Mouse (Mus musculus) layer of hippocampus, adult 9-10 months (tissue): Measurements from ENCODE around the gene Sept10.

ENCODE experiments used
- DNase-seq: peaks from one replicate; pipeline ENCODE4 v3.0.0; 2022; ENCODE audit warnings: low spot score

The Sept10 gene

DNA sequence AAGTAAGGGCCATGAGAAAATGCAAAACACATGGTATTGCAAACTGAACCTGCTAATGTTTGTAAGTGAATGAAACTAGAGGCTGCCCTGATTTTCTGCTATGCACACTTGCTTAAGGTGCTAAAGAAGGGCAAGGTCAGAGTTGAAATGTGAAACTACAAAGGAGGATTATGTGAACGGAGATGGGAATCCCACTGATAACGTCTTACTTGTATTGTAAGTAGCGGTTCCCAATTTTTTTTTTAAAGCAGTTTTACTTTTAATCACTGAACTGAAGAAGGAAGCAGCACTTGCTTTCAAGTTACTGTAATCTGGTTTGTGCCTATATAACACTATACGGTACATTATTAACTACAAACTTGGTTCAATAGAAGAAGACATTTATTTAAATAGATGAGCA, 2.2 kb upstream of the Sept10 start:
- no peak for DNase-seq

- DNase-seq: no peak
Observed at GRCm38 (mm10) chr10:59223301-59223700, 1.7 kb upstream of the Sept10 start.

DNA sequence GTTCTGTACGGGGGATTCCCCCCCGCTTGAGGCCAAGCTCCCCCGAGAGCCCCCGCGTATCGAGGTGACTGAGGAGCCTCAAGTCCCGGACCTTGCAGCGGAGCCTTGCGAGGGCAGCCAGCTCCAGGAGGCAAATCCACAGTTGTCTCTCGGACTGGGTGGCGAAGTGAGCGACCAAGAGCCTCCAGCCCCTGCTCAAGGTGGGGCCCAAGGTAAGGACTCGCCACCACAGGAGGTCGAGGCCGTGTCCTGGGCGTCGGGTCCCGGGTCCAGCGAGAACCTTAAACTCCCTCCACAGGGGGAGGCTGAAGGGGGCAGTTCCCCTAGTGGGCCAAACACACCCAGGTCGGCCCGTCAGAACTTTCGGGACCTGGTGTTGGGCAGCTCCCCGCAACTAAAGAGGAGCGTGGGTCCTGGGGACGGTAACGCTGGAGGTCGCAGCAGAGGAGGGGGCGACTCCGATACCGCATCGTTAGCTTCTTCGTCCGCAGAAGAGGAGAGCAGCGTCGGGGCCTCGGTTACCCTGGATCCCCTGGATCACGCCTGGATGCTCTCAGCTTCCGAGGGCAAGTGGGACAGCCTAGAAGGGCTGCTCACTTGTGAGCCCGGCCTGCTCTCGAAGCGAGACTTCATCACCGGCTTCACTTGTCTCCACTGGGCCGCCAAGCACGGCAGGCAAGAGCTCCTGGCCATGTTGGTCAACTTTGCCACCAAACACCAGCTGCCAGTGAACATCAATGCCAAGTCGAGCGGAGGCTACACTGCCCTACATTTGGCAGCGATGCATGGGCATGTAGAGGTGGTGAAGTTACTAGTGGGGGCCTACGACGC, 839 bp upstream of the Sept10 start:
- DNase-seq: no peak

DNA sequence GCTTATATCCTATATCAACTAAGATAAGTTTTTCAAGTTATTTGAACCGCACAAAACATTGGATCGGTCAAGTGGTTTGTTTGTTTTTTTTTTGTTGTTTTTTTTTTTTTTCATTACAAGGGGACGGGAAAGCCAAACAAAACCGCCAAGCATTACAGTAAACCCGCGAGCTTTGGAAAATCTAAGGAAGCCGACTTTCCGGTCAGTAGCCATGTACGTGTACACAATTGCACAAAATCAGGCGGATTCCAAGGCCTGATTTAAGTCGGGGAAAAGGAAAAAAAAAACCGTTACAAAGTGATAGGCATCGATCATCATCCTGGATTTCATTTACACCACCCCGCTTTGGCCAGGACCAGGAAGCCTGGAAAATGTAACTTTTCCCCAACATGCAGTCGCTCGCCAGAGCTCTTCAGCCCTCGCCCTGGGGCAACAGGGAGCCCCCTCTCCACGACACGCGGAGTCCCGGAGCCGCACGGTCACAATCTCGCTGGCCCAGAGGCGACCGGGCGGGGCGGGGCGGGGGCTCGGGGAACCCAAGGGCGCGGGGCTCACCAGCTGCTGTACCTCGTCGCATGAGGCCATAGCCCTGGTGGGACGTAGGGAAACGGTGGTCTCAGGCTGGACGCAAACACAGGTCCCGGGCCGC, 699 bp downstream of the Sept10 start:
- no peak for DNase-seq

GRCm38 (mm10) chr10:59200011-59200410, 21.6 kb downstream of the Sept10 start:
- no peak for DNase-seq

- DNase-seq: no peak
Observed at GRCm38 (mm10) chr10:59196763-59197162, 24.9 kb downstream of the Sept10 start.

DNA sequence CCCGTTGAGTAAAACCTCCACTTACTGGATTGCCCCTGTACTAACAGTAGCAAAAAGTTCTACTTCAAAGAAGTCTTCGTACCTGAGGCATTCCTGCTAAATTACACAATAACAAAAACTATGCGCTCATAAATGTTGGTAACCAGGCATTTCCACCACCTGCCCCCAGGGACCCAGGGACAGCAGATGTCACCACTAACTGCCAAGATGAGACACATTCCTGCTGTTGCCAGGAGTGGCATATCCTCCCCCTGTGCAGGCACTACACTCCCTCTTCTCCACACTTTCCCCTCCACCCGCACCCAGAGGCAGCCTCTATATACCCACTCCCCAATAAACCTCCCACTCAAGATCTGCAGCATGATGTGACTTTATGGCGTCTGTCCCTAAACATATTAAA, 26.8 kb downstream of the Sept10 start:
- DNase-seq: no peak

DNA sequence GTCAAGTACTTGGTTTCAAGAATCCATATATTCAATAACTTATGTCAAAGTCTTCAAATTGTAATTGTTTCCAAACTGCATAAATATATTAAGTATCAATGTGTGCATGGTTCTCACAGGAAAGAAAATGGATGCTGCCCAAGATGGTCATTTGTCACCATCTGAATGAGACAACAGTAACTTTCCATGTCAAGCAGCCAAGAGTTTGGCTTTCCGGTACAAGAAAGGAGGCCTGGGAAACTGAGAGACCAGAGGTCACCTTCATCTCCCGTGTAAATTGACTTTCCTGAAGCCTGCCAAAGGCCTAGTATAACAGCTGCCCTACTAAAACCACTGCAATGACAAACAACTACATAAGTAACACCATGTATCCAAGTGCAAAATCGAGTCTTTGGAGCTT, 39.3 kb downstream of the Sept10 start:
- DNase-seq: no peak

DNA sequence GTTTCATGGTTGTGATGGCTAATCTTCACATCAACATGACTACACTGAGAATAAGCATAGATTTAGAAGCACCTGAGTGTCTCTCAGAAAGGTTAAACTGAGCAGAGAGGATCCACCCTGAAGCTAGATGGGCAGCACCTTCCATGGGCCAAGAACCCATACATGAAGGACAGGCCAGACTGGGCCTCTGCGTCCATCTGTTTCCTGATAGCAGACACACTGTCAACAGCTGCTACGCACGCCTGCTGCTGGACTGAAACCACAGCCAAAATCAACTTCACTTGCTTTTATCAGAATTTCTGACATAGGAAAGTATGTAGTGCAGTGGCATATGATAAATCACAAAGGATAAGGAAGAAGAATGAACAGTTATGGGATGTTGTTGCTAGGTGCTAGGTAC, 42.0 kb downstream of the Sept10 start:
- no peak for DNase-seq

- no peak for DNase-seq
Observed at GRCm38 (mm10) chr10:59172539-59172938, 49.1 kb downstream of the Sept10 start.

GRCm38 (mm10) chr10:59171042-59171441, 50.6 kb downstream of the Sept10 start:
- DNase-seq: no peak

DNA sequence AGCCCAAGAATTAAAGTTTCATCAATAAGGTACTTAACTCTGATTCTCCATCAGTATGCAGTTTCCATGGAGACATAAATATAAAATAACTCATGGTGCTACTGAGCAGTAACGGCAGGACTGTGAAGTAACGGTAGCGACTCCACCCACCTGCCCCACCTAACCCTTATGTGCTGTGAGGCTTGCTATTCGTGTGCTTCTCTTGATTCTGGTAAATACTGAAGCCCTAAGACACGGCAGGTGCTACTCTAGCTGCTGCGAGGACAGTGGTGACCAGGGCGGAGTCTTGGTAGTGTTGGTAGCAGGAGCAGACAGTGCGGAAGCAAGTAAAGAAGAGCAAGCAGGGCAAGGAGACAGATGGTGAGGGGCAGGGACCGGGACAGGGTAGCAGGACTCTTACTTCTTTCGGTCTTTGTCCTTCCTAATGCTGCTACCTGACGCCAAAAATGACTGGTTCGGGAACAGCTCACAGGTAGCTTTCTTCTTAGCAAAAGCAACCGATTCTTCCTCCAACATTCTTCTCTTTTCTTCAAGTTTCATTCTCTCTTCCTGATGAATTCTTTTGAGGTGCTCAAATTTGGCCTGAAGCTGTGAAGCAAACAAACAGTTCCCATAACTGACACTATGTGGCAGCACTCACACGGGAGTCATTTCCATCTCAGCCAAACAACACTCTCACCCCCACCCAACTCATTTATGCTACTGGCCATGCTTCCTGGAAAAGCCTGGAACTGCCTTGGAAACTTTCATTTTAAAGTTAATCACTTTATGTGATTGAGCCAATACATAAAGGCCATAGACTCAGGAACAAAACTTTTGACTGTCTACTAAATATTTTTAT, 55.3 kb downstream of the Sept10 start:
- DNase-seq: peak; percentile 71

DNA sequence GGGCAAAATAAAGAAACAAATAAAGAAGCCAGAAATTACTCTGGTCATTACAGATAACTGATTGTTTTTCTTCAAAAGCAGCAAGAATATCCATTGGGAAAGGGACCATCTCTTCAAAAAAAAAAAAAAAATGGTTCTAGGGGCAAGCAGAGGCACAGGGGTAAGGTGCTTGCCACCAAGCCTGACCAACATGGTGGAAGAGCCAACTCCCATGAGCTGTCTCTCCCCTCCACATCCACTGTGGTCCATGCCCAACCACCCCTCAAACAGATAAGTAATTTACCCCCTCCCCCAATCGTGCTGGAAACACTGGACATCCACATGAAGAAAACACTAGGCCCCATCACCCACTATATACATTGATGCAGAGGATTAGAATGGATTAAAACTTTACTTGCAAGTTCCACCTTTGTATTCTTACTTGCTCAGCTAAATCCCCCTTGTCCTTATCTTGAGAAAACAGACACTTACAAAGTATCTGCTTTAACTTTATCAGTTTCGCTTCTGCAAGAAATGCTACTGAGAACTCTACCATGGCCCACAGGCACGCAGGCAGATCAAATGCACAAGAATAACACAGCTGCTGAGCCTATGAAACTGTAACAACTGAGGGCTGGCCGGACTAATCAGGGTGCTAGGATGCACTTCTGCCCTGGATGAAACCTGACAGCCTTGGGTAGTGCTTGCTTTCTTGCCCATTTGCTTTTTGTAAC, 59.3 kb downstream of the Sept10 start:
- no peak for DNase-seq

DNA sequence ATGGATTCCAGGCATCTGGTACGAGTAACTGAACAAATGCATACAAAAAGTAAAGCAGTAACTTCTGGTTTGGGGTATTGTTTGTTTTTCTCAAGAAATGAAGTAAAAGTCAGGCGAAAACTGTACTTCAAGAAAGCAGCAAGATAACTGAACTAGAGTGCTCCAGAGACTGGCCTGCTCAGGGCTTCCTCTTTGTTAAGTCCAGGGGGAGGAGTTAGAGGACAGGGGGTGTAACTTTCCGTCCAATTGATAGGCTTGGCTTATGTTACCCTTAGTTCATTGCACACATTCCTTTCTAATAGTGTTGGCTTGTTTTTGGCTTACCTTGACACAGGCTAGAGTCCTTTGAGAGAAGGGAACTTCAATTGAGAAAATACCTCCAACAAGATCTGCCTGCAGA, 63.0 kb downstream of the Sept10 start:
- no peak for DNase-seq

- no peak for DNase-seq
Observed at GRCm38 (mm10) chr10:59152544-59153081, 69.0 kb downstream of the Sept10 start.

GRCm38 (mm10) chr10:59150938-59151657, 70.5 kb downstream of the Sept10 start:
- no peak for DNase-seq

GRCm38 (mm10) chr10:59149956-59150383, 71.7 kb downstream of the Sept10 start:
- peak; percentile 46 for DNase-seq

DNA sequence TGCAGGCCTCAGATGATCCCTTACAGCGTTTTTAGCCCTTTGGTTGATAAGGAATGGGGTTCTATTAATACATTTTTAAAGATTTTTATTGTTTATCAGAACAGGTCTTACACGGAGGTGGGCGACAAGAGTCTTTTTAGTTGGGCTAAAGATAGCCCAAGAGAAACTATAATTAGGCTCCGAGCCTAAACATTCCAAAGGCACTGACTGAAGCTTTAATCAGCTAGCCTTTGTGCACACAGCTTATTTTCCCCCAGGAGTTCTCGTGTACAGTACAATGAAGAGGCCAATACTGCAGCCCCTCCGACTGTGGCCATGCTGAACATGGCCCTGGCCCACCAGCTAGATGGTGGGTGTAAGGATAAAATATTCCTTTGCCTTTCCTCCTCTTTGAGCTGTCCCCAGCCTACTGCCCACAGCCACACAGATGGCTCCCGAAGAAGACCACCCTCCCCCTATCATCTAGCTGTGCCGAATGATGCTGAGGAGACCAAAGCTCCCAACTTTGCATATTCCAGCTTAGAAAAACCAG, 88.1 kb downstream of the Sept10 start:
- no peak for DNase-seq

DNA sequence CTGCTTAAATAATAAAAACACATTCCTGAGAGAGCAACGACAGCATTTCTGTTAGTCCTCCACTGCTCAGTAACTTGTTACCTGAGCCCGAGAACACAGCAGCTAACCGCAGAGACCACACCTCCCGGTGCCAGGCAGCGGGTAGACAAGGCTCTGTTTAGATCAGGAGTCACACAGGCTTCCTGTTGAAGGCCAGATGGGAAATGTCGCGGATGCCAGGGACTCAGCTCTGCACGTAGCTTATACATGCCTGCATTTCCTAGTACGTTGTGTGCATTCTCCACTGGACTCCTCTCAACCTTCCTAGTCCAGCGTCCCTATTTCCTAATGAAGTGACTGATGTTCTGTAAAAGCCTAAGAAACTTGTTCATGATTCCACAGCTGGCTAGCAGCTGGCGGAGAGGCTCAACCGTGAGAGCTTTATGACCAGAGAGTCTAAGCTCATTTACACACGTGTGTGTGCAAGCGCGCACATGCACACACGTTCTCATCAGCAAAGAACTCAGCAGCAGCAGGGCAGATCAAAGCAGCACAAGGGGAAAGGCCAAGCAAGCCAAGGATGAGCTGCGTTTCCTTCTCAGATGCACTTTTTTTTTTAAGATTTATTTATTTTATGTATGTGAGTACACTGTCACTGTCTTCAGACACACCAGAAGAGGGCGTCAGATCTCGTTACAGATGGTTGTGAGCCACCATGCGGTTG, 89.6 kb downstream of the Sept10 start:
- no peak for DNase-seq

- no peak for DNase-seq
Observed at GRCm38 (mm10) chr10:59127637-59128036, 94.0 kb downstream of the Sept10 start.
